Mouse (Mus musculus): ENCODE data around the gene Mepce. TPM values are rescaled to one million over a fixed set of nuclear protein-coding genes. Genes with fewer than 3 reads are reported as not detected.

Mepce gene
- 19.8 TPM for polyA plus RNA-seq (2017; shearing (Covaris generic))

GRCm38 (mm10) chr5:137787151-137787928, at the start of gene Mepce, which contains the start of gene Zcwpw1:
Gene Mepce, minus strand, starts transcription at chr5:137787655.
Gene Zcwpw1, plus strand, starts transcription at chr5:137787798.

GRCm38 (mm10) chr5:137835966-137836520, 48.6 kb upstream of the Mepce start, which contains the start of gene Pilra:
Gene Pilra, minus strand, starts transcription at chr5:137836281.

GRCm38 (mm10) chr5:137778635-137779034, 8.8 kb downstream of the Mepce start, which contains the start of gene Ppp1r35:
Gene Ppp1r35, plus strand, starts transcription at chr5:137778849.

GRCm38 (mm10) chr5:137745214-137746171, 42.0 kb downstream of the Mepce start, which contains the start of gene Tsc22d4:
Gene Tsc22d4, plus strand, starts transcription at chr5:137745730.

GRCm38 (mm10) chr5:137741023-137741931, 46.2 kb downstream of the Mepce start, which contains the start of gene Nyap1:
Gene Nyap1, minus strand, starts transcription at chr5:137741607.

Other genes with a start within 250 kb of the Mepce start
- gene Actl6b, start 234.1 kb downstream of the Mepce start, polyA plus RNA-seq (2017; shearing (Covaris generic)), result not detected
- gene Tfr2, start 217.8 kb downstream of the Mepce start, polyA plus RNA-seq (2017; shearing (Covaris generic)), result 0.87 TPM
- gene Mospd3, start 186.6 kb downstream of the Mepce start, polyA plus RNA-seq (2017; shearing (Covaris generic)), result 104 TPM
- 1.0 TPM for gene Pcolce, start 173.9 kb downstream of the Mepce start, polyA plus RNA-seq (2017; shearing (Covaris generic))
- gene Fbxo24, start 158.7 kb downstream of the Mepce start, polyA plus RNA-seq (2017; shearing (Covaris generic)), result 0.86 TPM
- gene Lrch4, start 158.5 kb downstream of the Mepce start, polyA plus RNA-seq (2017; shearing (Covaris generic)), result 327 TPM
- gene Gm20605, start 158.5 kb downstream of the Mepce start, polyA plus RNA-seq (2017; shearing (Covaris generic)), result 87.2 TPM
- 141 TPM for gene Sap25, start 146.3 kb downstream of the Mepce start, polyA plus RNA-seq (2017; shearing (Covaris generic))
- not detected for gene Irs3, start 141.9 kb downstream of the Mepce start, polyA plus RNA-seq (2017; shearing (Covaris generic))
- gene Agfg2, start 102.9 kb downstream of the Mepce start, polyA plus RNA-seq (2017; shearing (Covaris generic)), result 21.6 TPM
- gene Nyap1, start 46.0 kb downstream of the Mepce start, polyA plus RNA-seq (2017; shearing (Covaris generic)), result 0.98 TPM
- 441 TPM for gene Tsc22d4, start 41.9 kb downstream of the Mepce start, polyA plus RNA-seq (2017; shearing (Covaris generic))
- 21.1 TPM for gene Ppp1r35, start 8.8 kb downstream of the Mepce start, polyA plus RNA-seq (2017; shearing (Covaris generic))
- 13.7 TPM for gene Zcwpw1, start 143 bp upstream of the Mepce start, polyA plus RNA-seq (2017; shearing (Covaris generic))
- 1.3 TPM for gene Pilra, start 48.6 kb upstream of the Mepce start, polyA plus RNA-seq (2017; shearing (Covaris generic))
- gene Pilrb1, start 70.5 kb upstream of the Mepce start, polyA plus RNA-seq (2017; shearing (Covaris generic)), result 0.58 TPM
- 1.3 TPM for gene Pilrb2, start 84.2 kb upstream of the Mepce start, polyA plus RNA-seq (2017; shearing (Covaris generic))
- gene Cyp3a13, start 134.0 kb upstream of the Mepce start, polyA plus RNA-seq (2017; shearing (Covaris generic)), result 0.09 TPM
- not detected for gene Gjc3, start 175.4 kb upstream of the Mepce start, polyA plus RNA-seq (2017; shearing (Covaris generic))
- not detected for gene Azgp1, start 193.9 kb upstream of the Mepce start, polyA plus RNA-seq (2017; shearing (Covaris generic))
- gene Smok3a, start 233.6 kb upstream of the Mepce start, polyA plus RNA-seq (2017; shearing (Covaris generic)), result not detected
- not detected for gene Smok3b, start 233.8 kb upstream of the Mepce start, polyA plus RNA-seq (2017; shearing (Covaris generic))

Measured in CD4-positive, CD25-positive, alpha-beta regulatory T cell, adult 9 weeks (primary cell).